Mouse (Mus musculus) midbrain, postnatal 0 days (tissue): ENCODE data around the gene Rrp15. TPM values are rescaled to one million over a fixed set of nuclear protein-coding genes. Genes with fewer than 3 reads are reported as not detected.

ENCODE experiments used
- ATAC-seq: fragments of 200-750 bp; cut with Nextera tagmentation; 2 replicates; pipeline ENCODE4 v1.8.0; 2017; ENCODE audit warnings: moderate number of reproducible peaks, mild to moderate bottlenecking, moderate TSS enrichment, moderate library complexity; ENCODE audit not compliant: low FRiP score
- DNase-seq: peaks from one replicate; pipeline ENCODE4 v3.0.0-alpha.2; 2015; ENCODE audit warnings: low spot score
- H3K27ac ChIP-seq: fragments of 300-500 bp; sonication (generic); 2 replicates; pipeline ENCODE4 v1.5.1; 2014; ENCODE audit warnings: low read depth, mild to moderate bottlenecking, low read length, mixed read lengths
- H3K27me3 ChIP-seq: fragments of 300-500 bp; sonication (generic); 2 replicates; pipeline ENCODE4 v1.6.1; 2014; ENCODE audit warnings: low read length, control low read depth, mixed read lengths; ENCODE audit not compliant: insufficient read depth
- H3K36me3 ChIP-seq: fragments of 300-500 bp; sonication (generic); 2 replicates; pipeline ENCODE4 v1.6.1; 2014; ENCODE audit warnings: low read length, control low read depth, mixed read lengths; ENCODE audit not compliant: insufficient read depth
- H3K4me1 ChIP-seq: fragments of 300-500 bp; sonication (generic); 2 replicates; pipeline ENCODE4 v1.6.1; 2014; ENCODE audit warnings: mild to moderate bottlenecking, control low read depth, antibody characterized with exemption, low read length, mixed read lengths; ENCODE audit not compliant: insufficient read depth
- H3K4me2 ChIP-seq: fragments of 300-500 bp; sonication (generic); 2 replicates; pipeline ENCODE4 v1.6.1; 2014; ENCODE audit warnings: low read depth, mild to moderate bottlenecking, low read length, mixed read lengths; ENCODE audit not compliant: poor library complexity, severe bottlenecking
- H3K4me3 ChIP-seq: fragments of 300-500 bp; sonication (generic); 2 replicates; pipeline ENCODE4 v1.5.1; 2014; ENCODE audit warnings: low read depth, mild to moderate bottlenecking, low read length, moderate library complexity
- H3K9ac ChIP-seq: fragments of 300-500 bp; sonication (generic); replicated peaks from 2 replicates; pipeline ENCODE4 v1.6.1; 2014; ENCODE audit warnings: mild to moderate bottlenecking, low read length, moderate library complexity, mixed read lengths; ENCODE audit not compliant: poor library complexity, severe bottlenecking
- H3K9me3 ChIP-seq: fragments of 300-500 bp; sonication (generic); 2 replicates; pipeline ENCODE4 v1.6.1; 2016; ENCODE audit warnings: low read length, control low read depth
- CTCF ChIP-seq: IDR thresholded peaks from 2 replicates; pipeline ENCODE4 v1.5.1; 2016; ENCODE audit warnings: antibody characterized with exemption, mild to moderate bottlenecking
- WGBS: fragments of 180-500 bp; shearing (Covaris S2); extraction: QIAGEN DNeasy Blood & Tissue Kit; methylation state at CpG from one replicate; pipeline ENCODE4 v1.1.7; 2014; 5-methylcytosine and 5-hydroxymethylcytosine counted together
- polyA plus RNA-seq: library from polyadenylated mRNA; unstranded; fragments of >200 nt; fragmentation: Nextera tagmentation; extraction: Ambion mirVana; gene quantifications from 2 replicates; pipeline ENCODE4 v1.2.1, GENCODE M21; 2015
- total RNA-seq: library from RNA; depleted of rRNA; stranded (reverse); fragments of >200 nt; gene quantifications from 2 replicates; pipeline ENCODE4 v1.2.3, GENCODE M21; 2014

Rrp15 gene
- total and polyA plus RNA-seq, 2 experiments from 2014 or later, result 15.7 to 19.7 TPM

DNA sequence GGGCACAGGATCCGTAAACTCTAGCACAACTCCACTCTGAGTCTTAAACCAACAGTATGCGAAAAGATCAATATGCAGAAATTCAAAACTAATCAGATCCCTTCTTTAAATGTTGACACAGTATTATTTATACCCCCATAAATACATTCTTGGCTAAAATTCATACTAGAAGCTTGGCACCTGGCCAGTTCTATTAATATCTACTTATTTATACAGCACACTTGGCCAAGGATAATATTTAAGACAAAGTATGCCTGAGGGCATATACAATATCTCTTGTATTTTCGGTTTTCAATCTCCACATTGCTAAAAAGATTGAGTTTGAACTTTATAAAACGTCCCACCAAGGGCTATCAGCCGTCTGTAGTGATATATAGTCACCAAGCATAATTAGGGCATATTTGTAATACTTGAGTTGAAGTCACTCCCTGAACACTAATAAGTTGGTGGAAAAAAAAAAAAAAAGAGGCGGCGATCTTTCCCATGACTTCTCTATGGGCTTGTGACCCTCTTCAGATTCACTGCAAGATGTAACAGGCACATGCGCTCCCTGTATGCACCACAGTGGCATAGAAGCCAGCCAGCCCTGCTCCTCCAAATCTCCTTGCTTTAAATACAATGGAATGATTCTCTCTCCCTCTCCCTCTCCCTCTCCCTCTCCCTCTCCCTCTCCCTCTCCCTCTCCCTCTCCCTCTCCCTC, 47.8 kb downstream of the Rrp15 start:
- peaks cover 9% of the 10 kb centered on the region for H3K4me1 ChIP-seq
- no peaks in the 10 kb centered on the region for H3K36me3 ChIP-seq
- no peak overlapping the region for H3K4me3 ChIP-seq
- ATAC-seq (no peak), DNase-seq (no peak)
- WGBS, result 71% methylated on average over 8 of the region's 8 CpGs
- H3K27me3 ChIP-seq, result no peaks in the 10 kb centered on the region
- H3K9me3 ChIP-seq, result no peaks in the 10 kb centered on the region
- no peak overlapping the region for H3K9ac ChIP-seq
- no peak overlapping the region for H3K4me2 ChIP-seq
- TF ChIP-seq CTCF, result no peak
- H3K27ac ChIP-seq, result no peak overlapping the region

DNA sequence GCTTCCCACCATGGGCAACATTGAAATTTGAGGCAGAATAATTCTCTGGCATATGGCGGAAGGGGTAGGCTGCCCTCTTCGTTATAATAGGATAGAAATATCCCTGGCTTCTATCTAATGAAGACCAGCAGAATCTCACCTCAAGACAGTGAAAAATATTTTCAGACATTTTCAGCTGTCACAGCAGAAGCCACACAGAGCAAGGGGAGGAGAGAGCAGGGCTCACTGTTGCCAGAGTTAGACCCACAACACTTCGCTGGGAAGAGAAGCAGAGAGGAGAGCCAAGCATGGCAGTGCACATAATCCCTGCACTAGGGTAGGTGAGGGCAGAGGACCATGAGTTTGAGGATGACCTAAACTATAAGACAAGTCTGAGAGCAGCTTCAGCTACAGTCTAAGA, 48.7 kb downstream of the Rrp15 start:
- DNase-seq (no peak), ATAC-seq (no peak)
- Histone ChIP-seq H3K27ac (no peak overlapping the region), H3K4me1 (peaks cover 9% of the 10 kb centered on the region), H3K4me3 (no peak overlapping the region), H3K9me3 (no peaks in the 10 kb centered on the region), H3K4me2 (peak overlapping the region; percentile 6; the same call in 1 of the 2 replicates), H3K36me3 (no peaks in the 10 kb centered on the region), H3K27me3 (no peaks in the 10 kb centered on the region), H3K9ac (no peak overlapping the region)
- 88% methylated on average over 3 of the region's 3 CpGs for WGBS
- no peak for TF ChIP-seq CTCF

DNA sequence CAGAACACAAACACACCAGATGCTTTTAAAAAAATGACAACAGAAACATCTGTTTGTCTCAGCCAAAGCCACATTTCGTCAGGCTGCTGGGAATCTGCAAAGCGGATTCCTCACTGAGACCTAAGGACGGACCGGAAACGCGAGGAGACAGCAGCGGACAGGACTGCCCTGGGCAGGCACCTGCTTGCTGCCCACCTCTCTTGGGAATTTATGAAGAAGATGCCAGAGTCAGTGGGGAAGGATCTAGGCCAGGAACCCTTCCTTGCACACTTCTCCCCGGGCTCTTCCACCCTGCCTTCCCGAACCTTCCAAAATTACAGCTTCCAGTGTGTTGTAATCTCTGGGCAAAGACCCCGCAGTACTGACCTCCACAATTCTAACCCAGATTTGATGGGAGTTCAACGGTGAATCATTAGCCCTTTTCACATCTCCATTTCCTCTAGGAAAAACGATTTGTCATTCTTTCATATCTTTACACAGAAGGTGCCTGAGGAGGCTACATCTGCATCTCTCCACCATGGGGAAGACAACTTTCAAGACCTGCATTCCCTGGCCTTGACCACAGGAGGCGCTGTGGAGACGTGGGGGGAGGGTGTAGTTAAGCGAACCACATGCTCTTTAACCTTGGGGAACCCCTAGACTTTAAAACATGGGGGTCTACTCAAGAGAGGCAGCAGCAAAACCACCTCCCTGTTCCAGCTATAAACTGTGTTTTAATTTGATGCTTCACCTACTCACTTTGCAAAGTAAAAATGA, 50.4 kb downstream of the Rrp15 start:
- H3K9ac ChIP-seq, result no peak overlapping the region
- H3K9me3 ChIP-seq, result no peaks in the 10 kb centered on the region
- TF ChIP-seq CTCF, result peak; percentile 54
- no peak overlapping the region for H3K4me3 ChIP-seq
- WGBS, result 78% methylated on average over 15 of the region's 15 CpGs
- peaks cover 7% of the 10 kb centered on the region for H3K4me1 ChIP-seq
- H3K27me3 ChIP-seq, result no peaks in the 10 kb centered on the region
- H3K4me2 ChIP-seq, result no peak overlapping the region
- no peak for ATAC-seq
- no peak for DNase-seq
- H3K27ac ChIP-seq, result no peak overlapping the region
- H3K36me3 ChIP-seq, result no peaks in the 10 kb centered on the region

DNA sequence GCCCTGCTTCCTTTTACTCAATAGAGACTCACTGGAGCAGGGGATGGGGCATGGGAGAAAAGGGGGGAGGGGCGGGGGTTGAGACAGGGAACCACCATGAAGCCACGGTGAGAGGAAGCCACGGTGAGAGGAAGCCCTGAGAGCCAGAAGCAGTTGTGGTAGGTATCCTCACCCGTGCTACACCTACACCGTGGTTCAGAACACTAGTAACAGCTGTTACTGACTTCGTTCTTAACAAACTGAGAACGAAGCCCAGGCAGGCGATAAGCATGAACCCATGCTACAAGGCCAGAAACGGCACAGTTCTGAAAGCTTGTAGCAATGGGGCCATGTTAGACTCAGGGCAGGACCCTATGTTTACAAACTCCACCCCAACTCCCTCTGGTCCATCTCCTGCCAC, 52.9 kb downstream of the Rrp15 start:
- no peak for TF ChIP-seq CTCF
- Histone ChIP-seq H3K4me1 (no peaks in the 10 kb centered on the region), H3K4me2 (no peak overlapping the region), H3K36me3 (no peaks in the 10 kb centered on the region), H3K27me3 (no peaks in the 10 kb centered on the region), H3K4me3 (no peak overlapping the region), H3K27ac (no peak overlapping the region), H3K9me3 (no peaks in the 10 kb centered on the region), H3K9ac (no peak overlapping the region)
- 85% methylated on average over 9 of the region's 9 CpGs for WGBS
- DNase-seq (no peak), ATAC-seq (no peak)

DNA sequence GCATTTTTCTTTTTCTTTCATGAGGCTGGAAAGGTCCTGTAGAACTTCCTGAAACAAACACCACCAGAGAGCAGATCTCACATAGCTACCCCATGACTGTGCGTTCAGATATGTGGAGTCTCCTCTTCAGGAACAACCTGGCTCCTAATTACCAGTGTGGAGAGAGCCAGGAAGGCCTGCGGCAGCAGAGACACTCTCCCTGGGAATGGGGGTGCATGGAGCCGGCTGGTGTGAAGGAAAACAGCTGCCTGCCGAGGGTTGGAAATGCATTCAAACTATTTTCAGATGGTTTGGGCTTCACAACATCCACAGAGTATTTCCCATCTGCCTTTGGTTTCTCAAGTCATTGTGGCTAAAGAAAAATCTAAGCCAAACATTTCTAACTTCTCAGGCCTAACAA, 53.8 kb downstream of the Rrp15 start:
- H3K4me2 ChIP-seq, result no peak overlapping the region
- no peaks in the 10 kb centered on the region for H3K27me3 ChIP-seq
- no peak overlapping the region for H3K27ac ChIP-seq
- TF ChIP-seq CTCF, result no peak
- H3K4me1 ChIP-seq, result no peaks in the 10 kb centered on the region
- no peaks in the 10 kb centered on the region for H3K36me3 ChIP-seq
- H3K4me3 ChIP-seq, result no peak overlapping the region
- H3K9me3 ChIP-seq, result no peaks in the 10 kb centered on the region
- ATAC-seq (no peak), DNase-seq (no peak)
- WGBS, result 85% methylated on average over 4 of the region's 4 CpGs
- no peak overlapping the region for H3K9ac ChIP-seq

DNA sequence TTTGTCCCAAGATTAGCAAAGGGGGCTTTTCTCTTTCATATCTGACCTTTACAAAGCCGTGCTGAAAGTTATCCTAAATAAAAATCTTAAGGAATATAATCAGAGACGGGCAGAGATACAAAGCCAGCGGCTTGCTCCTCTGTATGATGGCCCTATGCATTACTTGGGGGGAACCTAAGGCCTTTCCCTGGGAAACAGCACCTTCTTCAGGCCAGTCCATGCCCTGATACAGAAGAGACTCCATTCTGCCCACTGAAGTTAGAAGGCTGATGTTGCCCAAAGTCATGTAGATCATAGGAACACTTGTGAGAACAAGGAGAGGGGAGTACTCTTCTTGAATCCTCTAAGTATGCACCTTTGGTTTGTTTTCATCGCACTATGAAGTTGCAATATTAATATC, 56.8 kb downstream of the Rrp15 start:
- peak; percentile 32 for TF ChIP-seq CTCF
- Histone ChIP-seq H3K9me3 (no peaks in the 10 kb centered on the region), H3K27ac (no peak overlapping the region), H3K27me3 (no peaks in the 10 kb centered on the region), H3K36me3 (no peaks in the 10 kb centered on the region), H3K4me1 (no peaks in the 10 kb centered on the region), H3K9ac (no peak overlapping the region), H3K4me2 (no peak overlapping the region), H3K4me3 (no peak overlapping the region)
- DNase-seq, result no peak
- 89% methylated on average over 4 of the region's 4 CpGs for WGBS
- no peak for ATAC-seq
